Comparison of ENCODE assay signal across 30 mouse cellular contexts in genomic region chr5:75895351-75895750, GRCm38 (mm10).
DNase-seq lines count a peak whose midpoint lies in the region; ATAC-seq and TF ChIP-seq lines count a peak whose summit lies in the region.
"Had no signal": no experiment of that assay in that cellular context is flagged by ENCODE, and none has a peak within 500 bp of the region (broad histone marks: within the 10 kb centered on the region; RNA-seq: fewer than 3 reads in every experiment).

No protein-coding gene starts in this region.

- WGBS in heart, adult 2 months: 77% methylated on average over 3 of the region's 3 CpGs
- 90% methylated on average over 3 of the region's 3 CpGs for WGBS in embryonic facial prominence, embryonic 10.5 days
- WGBS in hindbrain, embryonic 14.5 days: 92% methylated on average over 3 of the region's 3 CpGs

- no peak overlapping the region for H3K4me3 ChIP-seq in heart, adult 2 months
- no peak overlapping the region for H3K4me3 ChIP-seq in embryonic facial prominence, embryonic 10.5 days
- no peak overlapping the region for H3K4me3 ChIP-seq in hindbrain, embryonic 14.5 days (replicated peaks; ENCODE audit: low read length)
- H3K4me3 ChIP-seq: forebrain, embryonic 10.5 days; forebrain, embryonic 13.5 days; heart, embryonic 12.5 days; heart, embryonic 15.5 days; hindbrain, embryonic 12.5 days; intestine, embryonic 15.5 days had no signal

- intact Hi-C loops in heart, adult 2 months (cut with DNase I): loop anchor here (5.0 kb wide), 1 partner anchor 37 kb away; no protein-coding TSS in a partner anchor

- no peak for TF ChIP-seq POLR2A in heart, adult 2 months (IDR thresholded peaks at IDR 0.05; ENCODE audit: insufficient read depth, low read depth, low read length)

- DNase-seq in adrenal gland, adult 2 months: peak; percentile 75
- DNase-seq in adrenal gland, adult 18-20 months (ENCODE audit: low spot score in 2 of 2): no peak
- DNase-seq in heart, adult 2 months: no peak
- DNase-seq in heart, adult 18-20 months: no peak
- DNase-seq in adrenal gland, postnatal 10 days: peak; percentile 38
- DNase-seq in adrenal gland, postnatal 36 days: peak; percentile 66 to 68
- no peak for DNase-seq in embryonic facial prominence, embryonic 10.5 days (ENCODE audit: low spot score)
- DNase-seq in hindbrain, embryonic 14.5 days (ENCODE audit: low spot score): no peak
- DNase-seq: B cell, adult 2 months; cerebellum, adult 11 months; cerebellum, adult 2 months; cerebellum, adult 9-11 months; cerebellum, postnatal 36 days; embryo, embryonic 11 days; gastrocnemius, postnatal 10 days; gastrocnemius, postnatal 36 days; heart, postnatal 14 days; kidney, adult 11 months; kidney, adult 8-10 months had no signal

- H3K36me3 ChIP-seq in heart, adult 2 months (ENCODE audit: control insufficient read depth, insufficient read depth, low read length): peaks cover 2% of the 10 kb centered on the region; the same call in 1 of the 2 replicates
- no peaks in the 10 kb centered on the region for H3K36me3 ChIP-seq in embryonic facial prominence, embryonic 10.5 days (replicated peaks)
- no peaks in the 10 kb centered on the region for H3K36me3 ChIP-seq in hindbrain, embryonic 14.5 days (replicated peaks; ENCODE audit: control insufficient read depth, insufficient read depth)
- H3K36me3 ChIP-seq: forebrain, embryonic 10.5 days; G1E; heart, embryonic 12.5 days; heart, embryonic 15.5 days; hindbrain, embryonic 12.5 days; intestine, embryonic 15.5 days had no signal

- no peak for ATAC-seq in hindbrain, embryonic 14.5 days (ENCODE audit: low FRiP score)
- ATAC-seq: forebrain, embryonic 13.5 days; forebrain, embryonic 16.5 days; hindbrain, embryonic 16.5 days; intestine, embryonic 15.5 days; Patski had no signal

- no peak overlapping the region for H3K4me2 ChIP-seq in hindbrain, embryonic 14.5 days (replicated peaks)
- H3K4me2 ChIP-seq: forebrain, embryonic 13.5 days; heart, embryonic 12.5 days; heart, embryonic 15.5 days; hindbrain, embryonic 12.5 days; intestine, embryonic 15.5 days had no signal

- H3K9ac ChIP-seq in heart, adult 2 months (ENCODE audit: low read depth, low read length): no peak overlapping the region
- H3K9ac ChIP-seq in hindbrain, embryonic 14.5 days: no peak overlapping the region
- H3K9ac ChIP-seq: forebrain, embryonic 13.5 days; heart, embryonic 12.5 days; heart, embryonic 15.5 days; hindbrain, embryonic 12.5 days; intestine, embryonic 15.5 days had no signal

- no peaks in the 10 kb centered on the region for H3K9me3 ChIP-seq in embryonic facial prominence, embryonic 10.5 days
- no peaks in the 10 kb centered on the region for H3K9me3 ChIP-seq in hindbrain, embryonic 14.5 days (ENCODE audit: control insufficient read depth, low read length)
- H3K9me3 ChIP-seq: forebrain, embryonic 10.5 days; forebrain, embryonic 13.5 days; G1E; heart, embryonic 12.5 days; heart, embryonic 15.5 days; hindbrain, embryonic 12.5 days; intestine, embryonic 15.5 days had no signal

- H3K4me1 ChIP-seq in heart, adult 2 months (ENCODE audit: control insufficient read depth, insufficient read depth, low read length): peaks cover 10% of the 10 kb centered on the region
- peaks cover 35% of the 10 kb centered on the region for H3K4me1 ChIP-seq in embryonic facial prominence, embryonic 10.5 days
- peaks cover 9% of the 10 kb centered on the region for H3K4me1 ChIP-seq in hindbrain, embryonic 14.5 days (replicated peaks; ENCODE audit: control insufficient read depth, insufficient read depth, low read length)

- no peak for TF ChIP-seq EP300 in heart, adult 2 months (IDR thresholded peaks at IDR 0.05; ENCODE audit: insufficient read depth, low read depth, low read length)

- H3K27ac ChIP-seq in heart, adult 2 months: peak overlapping the region; percentile 23
- no peak overlapping the region for H3K27ac ChIP-seq in embryonic facial prominence, embryonic 10.5 days (replicated peaks)
- H3K27ac ChIP-seq in hindbrain, embryonic 14.5 days: no peak overlapping the region
- H3K27ac ChIP-seq: forebrain, embryonic 10.5 days; forebrain, embryonic 13.5 days; heart, embryonic 15.5 days; hindbrain, embryonic 12.5 days; intestine, embryonic 15.5 days had no signal

- no peaks in the 10 kb centered on the region for H3K27me3 ChIP-seq in heart, adult 2 months (ENCODE audit: control insufficient read depth, insufficient read depth, low read length)
- H3K27me3 ChIP-seq in embryonic facial prominence, embryonic 10.5 days (replicated peaks; ENCODE audit: low read depth, poor library complexity, severe bottlenecking): 0 out of 2 replicates have a peak, but pooled peaks cover 7% of the 10 kb centered on the region
- H3K27me3 ChIP-seq in hindbrain, embryonic 14.5 days (ENCODE audit: control insufficient read depth, insufficient read depth, low read length): no peaks in the 10 kb centered on the region
- H3K27me3 ChIP-seq: CH12.LX; forebrain, embryonic 13.5 days; heart, embryonic 12.5 days; heart, embryonic 15.5 days; hindbrain, embryonic 12.5 days; intestine, embryonic 15.5 days had no signal

- no peak for TF ChIP-seq CTCF in heart, adult 2 months (IDR thresholded peaks at IDR 0.05)

- no peaks in the 10 kb centered on the region for H3K79me2 ChIP-seq in heart, adult 2 months (replicated peaks; ENCODE audit: control insufficient read depth, insufficient read depth, low read length)

Comparison
In these comparisons a context has a peak if more than half of its experiments do, and no peak if none do; other contexts are left out.
1. DNase-seq: peak in adrenal gland, adult 2 months (single experiment), adrenal gland, postnatal 10 days (single experiment) and adrenal gland, postnatal 36 days (2 of 2); none in adrenal gland, adult 18-20 months (0 of 2), heart, adult 2 months (0 of 2), heart, adult 18-20 months (0 of 2), embryonic facial prominence, embryonic 10.5 days (single experiment) and hindbrain, embryonic 14.5 days (single experiment).